Mouse (Mus musculus) central nervous system, embryonic 11.5 days (tissue): ENCODE data around the gene Gpat3. TPM values are rescaled to one million over a fixed set of nuclear protein-coding genes. Genes with fewer than 3 reads are reported as not detected.

Experiments
- polyA plus RNA-seq: library from polyadenylated mRNA; depleted of rRNA; stranded (reverse); fragments of >200 nt; gene quantifications from 2 replicates; pipeline ENCODE4 v1.2.3, GENCODE M21; 2012; rRNA removed

Gpat3 gene
- polyA plus RNA-seq = 0.42 and 0.53 TPM in 2 replicates

DNA sequence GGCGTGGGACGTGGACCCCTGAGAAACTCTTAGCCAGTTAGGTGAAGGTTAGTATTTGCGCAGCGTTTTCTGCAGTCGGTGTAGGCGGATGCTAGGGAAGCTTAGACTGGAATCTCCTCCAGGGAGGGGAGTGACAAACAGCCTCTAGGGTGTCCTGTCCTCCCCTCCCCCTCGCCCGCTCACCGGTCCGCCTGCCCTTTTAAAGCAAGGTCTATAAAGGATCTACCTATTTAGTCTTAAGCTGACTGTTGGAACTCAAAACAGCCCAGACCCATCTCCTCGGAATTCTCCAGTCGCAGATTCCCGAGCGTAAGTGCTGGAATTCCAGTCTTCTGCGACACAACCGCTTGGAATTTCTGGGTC, at the start of gene Gpat3:
Gene Gpat3 (plus strand): TSS at position 229 of the 363 bp plus-strand sequence.

DNA sequence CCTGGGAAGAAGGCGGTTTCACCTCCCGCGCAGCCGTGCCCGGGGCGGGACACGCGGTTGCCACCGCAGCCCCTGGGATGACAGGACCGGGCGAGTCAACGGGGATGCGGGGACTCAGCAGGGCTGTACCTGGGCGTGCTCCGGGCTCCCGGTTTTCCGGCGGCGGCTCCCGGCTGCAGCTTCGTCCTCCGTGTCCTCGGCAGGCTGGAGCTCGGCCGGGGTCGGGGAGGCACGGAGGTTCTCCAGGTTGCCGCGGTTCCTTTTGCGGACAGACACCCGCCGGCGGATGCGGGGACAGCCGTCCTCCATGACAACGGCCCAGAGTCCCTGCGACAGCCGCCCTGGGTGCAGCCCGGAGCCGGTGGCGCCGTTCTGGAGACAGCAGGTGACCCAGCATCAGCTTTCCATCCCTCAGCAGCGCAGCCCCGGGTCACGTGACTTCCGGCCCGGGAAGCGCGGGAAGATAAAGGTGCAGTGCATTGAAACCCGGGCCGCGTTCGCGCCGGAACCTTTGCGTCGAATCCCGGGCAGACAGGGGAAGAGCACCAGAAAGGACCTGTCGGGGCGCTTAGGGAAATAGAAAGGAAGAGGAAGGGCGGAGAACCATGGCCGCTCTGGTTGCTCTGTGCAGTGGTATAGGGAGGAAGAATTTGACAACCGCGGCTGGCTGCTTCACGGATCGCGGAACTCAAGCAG, 47.2 kb upstream of the Gpat3 start, which contains the start of the genes Helq and Mrps18c:
Gene Helq (minus strand): TSS at position 434 of the 696 bp plus-strand sequence.
Gene Mrps18c (plus strand): TSS at position 463 of the 696 bp plus-strand sequence.

DNA sequence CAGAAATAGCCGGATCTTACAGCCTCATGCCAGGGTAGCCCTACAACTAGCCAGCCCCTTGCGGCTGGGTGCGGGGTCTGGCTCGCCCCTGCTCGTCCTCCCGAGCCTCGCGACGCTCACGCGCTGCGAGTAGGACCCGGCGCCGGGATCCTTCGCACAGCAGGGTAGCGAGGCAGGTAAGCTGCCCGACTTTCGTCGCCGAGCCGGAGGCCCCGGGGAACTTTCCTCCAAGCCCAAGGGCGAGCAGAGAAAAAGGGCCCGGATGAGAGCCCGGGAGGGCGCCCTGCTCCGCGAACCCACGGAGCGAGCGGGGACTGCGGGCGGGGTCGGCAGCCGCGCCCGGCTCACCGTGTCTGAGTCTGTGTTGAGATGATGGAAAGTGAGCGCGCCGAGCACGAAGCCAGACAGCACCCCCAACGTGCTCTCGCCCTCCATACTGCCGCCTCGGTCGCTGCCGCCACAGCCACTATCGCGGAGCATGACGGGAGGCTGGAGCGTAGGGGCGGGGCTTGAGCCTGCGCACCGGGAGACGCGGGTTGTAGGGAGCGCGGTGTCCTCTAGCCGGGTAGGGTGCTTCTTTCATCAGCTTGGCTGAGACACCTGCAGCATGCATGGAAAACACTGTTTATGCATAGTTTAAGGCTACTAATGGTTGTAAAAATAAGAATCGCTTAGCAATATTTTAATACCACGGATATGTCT, 24.9 kb upstream of the Gpat3 start, which contains the start of gene Abraxas1:
Gene Abraxas1 (minus strand): TSS at position 483 of the 702 bp plus-strand sequence.

Other genes starting within 250 kb of the Gpat3 start
- 79.1 and 83.1 TPM in 2 replicates for gene Coq2, start 170.6 kb upstream of the Gpat3 start, polyA plus RNA-seq
- 1.3 and 1.4 TPM in 2 replicates for gene Hpse, start 126.0 kb upstream of the Gpat3 start, polyA plus RNA-seq
- 35.1 and 40.7 TPM in 2 replicates for gene Helq, start 47.1 kb upstream of the Gpat3 start, polyA plus RNA-seq
- gene Mrps18c, start 47.1 kb upstream of the Gpat3 start, polyA plus RNA-seq = 78.8 and 90.5 TPM in 2 replicates
- 12.2 and 20.3 TPM in 2 replicates for gene Abraxas1, start 24.7 kb upstream of the Gpat3 start, polyA plus RNA-seq